Mouse (Mus musculus) frontal cortex, postnatal 10 days (tissue): Measurements from ENCODE around the gene Gm4631.
"Not testable (repeated sequence)": the region's sequence is repeated elsewhere in the genome, so short reads cannot be mapped to it uniquely, and the experiment has no call there.

Experiments used
- DNase-seq, 2 experiments: peaks; one replicate each; pipeline ENCODE4 v3.0.0; 2022; ENCODE audit warnings: low spot score in 2 of 2, mixed read lengths in 1 of 2

The Gm4631 gene

GRCm38 (mm10) chr2:175338097-175338496 is at the start of gene Gm4631:
Gene Gm4631 (minus strand): TSS chr2:175338197.
- DNase-seq: not testable (repeated sequence)

GRCm38 (mm10) chr2:175372136-175372535 is 34.1 kb upstream of the Gm4631 start, which contains the start of gene Zfp968:
Gene Zfp968 (plus strand): TSS chr2:175372436.
- not testable (repeated sequence) for DNase-seq

- DNase-seq: not testable (repeated sequence)
These were observed 63.2 kb downstream of the Gm4631 start, which contains the start of gene Gm14440 for GRCm38 (mm10) chr2:175274825-175275224. Gene Gm14440 (plus strand): TSS chr2:175275125.
